In genomic region chr3:155915981-155916380, GRCm38 (mm10) we compare ENCODE assay signal across 20 mouse cellular contexts.
DNase-seq lines count a peak whose midpoint lies in the region; ATAC-seq lines count a peak whose summit lies in the region.
"Had no signal": no experiment of that assay in that cellular context is flagged by ENCODE, and none has a peak within 500 bp of the region (broad histone marks: within the 10 kb centered on the region; RNA-seq: fewer than 3 reads in every experiment).

No protein-coding gene starts in this region.

- DNase-seq in layer of hippocampus, adult 8-10 months (ENCODE audit: low spot score in 2 of 2), result peak; percentile 4 to 5
- DNase-seq in layer of hippocampus, postnatal 36 days, result no peak
- DNase-seq in right cerebral cortex, adult 2 months (ENCODE audit: low spot score in 2 of 2), result peak; percentile 4 to 11
- no peak for DNase-seq in right cerebral cortex, postnatal 14 days
- DNase-seq in left cerebral cortex, postnatal 25 days (ENCODE audit: low spot score in 2 of 2), result peak; percentile 10 to 76
- no peak for DNase-seq in urinary bladder, postnatal 10 days (ENCODE audit: low spot score)
- DNase-seq: adrenal gland, postnatal 25 days; B cell, adult 2 months; cerebellum, adult 2 months; cerebellum, postnatal 14 days; gastrocnemius, postnatal 14 days; heart, postnatal 14 days; kidney, adult 18-20 months; kidney, postnatal 4 days; liver; lung, adult 2 months; lung, postnatal 10 days had no signal

- ATAC-seq in monocyte, adult 5-6 weeks (replicated peaks; ENCODE audit: insufficient number of reproducible peaks, low FRiP score, low TSS enrichment, poor library complexity, severe bottlenecking), result no peak
- ATAC-seq: inflammation-experienced regulatory T-cells, adult 6 months; midbrain, embryonic 13.5 days had no signal

- intact Hi-C loops in left cerebral cortex, postnatal 25 days (cut with DNase I), result no loop called here

Comparison
In these comparisons a context has a peak if more than half of its experiments do, and no peak if none do; other contexts are left out.
1. DNase-seq: peak in layer of hippocampus, adult 8-10 months (2 of 2), right cerebral cortex, adult 2 months (2 of 2) and left cerebral cortex, postnatal 25 days (2 of 2); none in layer of hippocampus, postnatal 36 days (0 of 2), right cerebral cortex, postnatal 14 days (single experiment) and urinary bladder, postnatal 10 days (single experiment).